Comparison of ENCODE assay signal across 9 mouse cellular contexts in genomic region chr14:13917630-13918029, GRCm38 (mm10). TPM values are rescaled to one million over a fixed set of nuclear protein-coding genes. Genes with fewer than 3 reads are reported as not detected.
DNase-seq lines count a peak whose midpoint lies in the region; ATAC-seq and TF ChIP-seq lines count a peak whose summit lies in the region.
"Had no signal": no experiment of that assay in that cellular context is flagged by ENCODE, and none has a peak within 500 bp of the region (broad histone marks: within the 10 kb centered on the region; RNA-seq: fewer than 3 reads in every experiment).

No protein-coding gene starts in this region.

- H3K27me3 ChIP-seq in forebrain, embryonic 13.5 days = no peaks in the 10 kb centered on the region
- no peaks in the 10 kb centered on the region for H3K27me3 ChIP-seq in intestine, embryonic 15.5 days (replicated peaks)
- no peaks in the 10 kb centered on the region for H3K27me3 ChIP-seq in midbrain, postnatal 0 days (ENCODE audit: insufficient read depth, low read length)

- peak; percentile 93 for ATAC-seq in forebrain, embryonic 13.5 days
- ATAC-seq in intestine, embryonic 15.5 days = peak; percentile 65
- peak; percentile 70 for ATAC-seq in midbrain, postnatal 0 days (ENCODE audit: low FRiP score)

- H3K4me2 ChIP-seq in forebrain, embryonic 13.5 days = no peak overlapping the region
- no peak overlapping the region for H3K4me2 ChIP-seq in intestine, embryonic 15.5 days (replicated peaks)
- H3K4me2 ChIP-seq in midbrain, postnatal 0 days (ENCODE audit: low read depth, low read length, poor library complexity, severe bottlenecking) = no peak overlapping the region

- DNase-seq in urinary bladder, postnatal 25 days (ENCODE audit: low spot score) = peak; percentile 16
- DNase-seq in urinary bladder, postnatal 10 days (ENCODE audit: low spot score) = no peak
- peak; percentile 38 for DNase-seq in c-Kit-positive CD71-negative TER-119-negative erythroid progenitor cells, embryonic 14.5 days (ENCODE audit: low read depth)
- peak; percentile 6 to 79 for DNase-seq in left cerebral cortex, adult 9 months (ENCODE audit: low spot score in 2 of 2)
- peak; percentile 95 for DNase-seq in midbrain, postnatal 0 days (ENCODE audit: low spot score)
- DNase-seq in testis, postnatal 10 days (ENCODE audit: low spot score) = peak; percentile 66

- no peak overlapping the region for H3K9ac ChIP-seq in forebrain, embryonic 13.5 days
- H3K9ac ChIP-seq in intestine, embryonic 15.5 days = no peak overlapping the region
- no peak overlapping the region for H3K9ac ChIP-seq in midbrain, postnatal 0 days (replicated peaks; ENCODE audit: low read length, poor library complexity, severe bottlenecking)

- peak; percentile 95 for TF ChIP-seq CTCF in midbrain, postnatal 0 days (IDR thresholded peaks at IDR 0.05)

- no peaks in the 10 kb centered on the region for H3K9me3 ChIP-seq in forebrain, embryonic 13.5 days (replicated peaks)
- H3K9me3 ChIP-seq in intestine, embryonic 15.5 days = no peaks in the 10 kb centered on the region
- H3K9me3 ChIP-seq in midbrain, postnatal 0 days (ENCODE audit: low read length) = no peaks in the 10 kb centered on the region

- 34% methylated on average over 3 of the region's 3 CpGs for WGBS in forebrain, embryonic 13.5 days
- 37% methylated on average over 3 of the region's 3 CpGs for WGBS in intestine, embryonic 15.5 days
- WGBS in midbrain, postnatal 0 days = 33% methylated on average over 3 of the region's 3 CpGs

- H3K27ac ChIP-seq in forebrain, embryonic 13.5 days = no peak overlapping the region
- no peak overlapping the region for H3K27ac ChIP-seq in intestine, embryonic 15.5 days
- H3K27ac ChIP-seq in midbrain, postnatal 0 days (ENCODE audit: low read depth, low read length) = no peak overlapping the region

- no peaks in the 10 kb centered on the region for H3K4me1 ChIP-seq in forebrain, embryonic 13.5 days
- no peaks in the 10 kb centered on the region for H3K4me1 ChIP-seq in intestine, embryonic 15.5 days (replicated peaks)
- H3K4me1 ChIP-seq in midbrain, postnatal 0 days (ENCODE audit: insufficient read depth, low read length) = no peaks in the 10 kb centered on the region

- H3K4me3 ChIP-seq in forebrain, embryonic 13.5 days = no peak overlapping the region
- no peak overlapping the region for H3K4me3 ChIP-seq in intestine, embryonic 15.5 days (replicated peaks)
- no peak overlapping the region for H3K4me3 ChIP-seq in midbrain, postnatal 0 days (ENCODE audit: low read depth, low read length)

- no peaks in the 10 kb centered on the region for H3K36me3 ChIP-seq in forebrain, embryonic 13.5 days (ENCODE audit: poor library complexity, severe bottlenecking)
- no peaks in the 10 kb centered on the region for H3K36me3 ChIP-seq in intestine, embryonic 15.5 days
- H3K36me3 ChIP-seq in midbrain, postnatal 0 days (ENCODE audit: insufficient read depth, low read length) = no peaks in the 10 kb centered on the region

RNA-seq across cellular contexts. Expression of gene Gm281, which starts 3.4 kb away (rescaled TPM):
- 0.08 TPM in 1 of 2 replicates, not detected in the other for polyA plus RNA-seq in forebrain, embryonic 13.5 days (2015; fragmentation: Nextera tagmentation; extraction: Ambion mirVana)
- polyA plus RNA-seq in intestine, embryonic 15.5 days (2015; fragmentation: Nextera tagmentation; extraction: Ambion mirVana) = not detected in 2 replicates
- not detected in 2 replicates for total RNA-seq in midbrain, postnatal 0 days (2014; rRNA removed)
- polyA plus RNA-seq in midbrain, postnatal 0 days (2015; fragmentation: Nextera tagmentation; extraction: Ambion mirVana) = not detected in 2 replicates
- polyA plus RNA-seq: gonadal fat pad, adult 2 months had no signal

RNA-seq across cellular contexts. Expression of gene Atxn7, which starts 43.6 kb away (rescaled TPM):
- polyA plus RNA-seq in forebrain, embryonic 13.5 days (2015; fragmentation: Nextera tagmentation; extraction: Ambion mirVana) = 4.2 and 5.9 TPM in 2 replicates
- 3.6 and 4.2 TPM in 2 replicates for polyA plus RNA-seq in intestine, embryonic 15.5 days (2015; fragmentation: Nextera tagmentation; extraction: Ambion mirVana)
- total RNA-seq in midbrain, postnatal 0 days (2014; rRNA removed) = 12.7 and 22.4 TPM in 2 replicates
- polyA plus RNA-seq in midbrain, postnatal 0 days (2015; fragmentation: Nextera tagmentation; extraction: Ambion mirVana) = 2.2 and 2.5 TPM in 2 replicates

RNA-seq across cellular contexts. Expression of gene Thoc7, which starts 44.0 kb away (rescaled TPM):
- polyA plus RNA-seq in forebrain, embryonic 13.5 days (2015; fragmentation: Nextera tagmentation; extraction: Ambion mirVana) = 220 and 233 TPM in 2 replicates
- 184 and 196 TPM in 2 replicates for polyA plus RNA-seq in intestine, embryonic 15.5 days (2015; fragmentation: Nextera tagmentation; extraction: Ambion mirVana)
- total RNA-seq in midbrain, postnatal 0 days (2014; rRNA removed) = 55.7 and 70.7 TPM in 2 replicates
- polyA plus RNA-seq in midbrain, postnatal 0 days (2015; fragmentation: Nextera tagmentation; extraction: Ambion mirVana) = 195 and 196 TPM in 2 replicates
